Mouse (Mus musculus): ENCODE results near the gene Slc39a11.

Gene Slc39a11

DNA sequence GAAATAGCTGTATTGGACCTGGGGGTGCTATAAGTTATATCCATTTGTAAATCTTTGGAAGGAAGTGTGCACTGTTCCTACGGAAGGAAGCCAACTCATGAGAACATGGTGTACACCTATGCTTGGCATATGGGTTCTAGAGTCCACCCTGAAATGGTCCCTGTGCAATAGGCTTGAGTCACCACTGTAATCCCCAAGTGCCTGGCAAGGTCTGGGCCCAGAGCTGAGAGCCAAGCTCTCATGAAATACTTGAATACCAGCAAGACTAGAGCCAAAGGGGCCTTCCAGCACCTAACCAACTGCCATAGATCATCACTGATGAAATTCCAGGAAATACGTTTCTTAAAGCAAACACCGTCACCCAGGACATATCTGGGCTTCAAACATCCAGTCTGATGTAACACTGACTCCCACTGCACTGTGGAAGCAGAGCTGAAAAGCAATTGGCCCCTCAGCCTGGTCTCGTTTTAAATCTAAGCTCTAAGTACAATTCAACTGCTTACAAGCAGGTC is 111.4 kb downstream of the Slc39a11 start:
- no peak for DNase-seq

DNA sequence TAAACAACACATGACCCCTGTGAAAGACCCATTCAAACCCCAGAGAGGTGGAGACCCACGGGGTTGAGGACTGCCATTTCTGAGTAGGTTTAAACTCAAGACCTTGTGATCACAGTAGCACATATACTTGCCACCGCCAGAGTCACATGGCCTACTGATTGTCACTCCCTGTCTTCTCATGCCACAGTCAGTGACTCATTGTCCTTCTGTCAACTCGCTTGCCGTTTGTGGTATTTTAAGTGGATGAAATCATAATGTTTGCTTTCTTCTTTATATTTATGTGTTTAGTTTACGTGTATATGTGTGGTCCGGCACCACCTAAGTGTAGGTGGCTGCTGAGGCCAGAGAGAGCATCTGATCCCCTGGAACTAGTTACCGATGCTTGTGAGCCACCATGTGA is 112.2 kb downstream of the Slc39a11 start:
- no peak for DNase-seq

GRCm38 (mm10) chr11:113537199-113537586 is 112.7 kb downstream of the Slc39a11 start:
- no peak for DNase-seq

- DNase-seq = no peak
Observed at GRCm38 (mm10) chr11:113536308-113537198, 113.3 kb downstream of the Slc39a11 start.

DNA sequence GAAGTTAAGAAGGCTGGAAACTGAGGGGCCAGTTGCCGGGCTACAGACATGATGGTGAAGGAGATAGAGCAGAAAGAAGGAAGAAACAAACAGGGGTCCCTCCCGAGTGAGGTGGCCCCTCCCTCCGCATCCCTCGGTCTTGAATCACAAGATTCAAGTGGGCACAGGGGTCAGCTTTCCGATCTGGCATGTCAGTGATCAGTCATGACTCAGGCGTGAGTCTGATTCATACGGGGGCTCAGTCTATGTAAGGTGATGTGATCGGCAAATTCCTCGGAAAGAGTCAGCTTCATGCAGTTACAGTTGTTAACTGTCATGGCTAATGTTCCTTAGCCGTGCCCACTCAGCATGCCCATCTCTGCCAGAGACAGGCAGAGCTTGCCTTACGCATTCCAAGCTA is 115.5 kb downstream of the Slc39a11 start:
- DNase-seq = no peak

GRCm38 (mm10) chr11:113533931-113534330 is 115.9 kb downstream of the Slc39a11 start:
- no peak for DNase-seq

- DNase-seq = peak in 1 of 2 experiments; percentile 12
Observed at GRCm38 (mm10) chr11:113528391-113528790, 121.5 kb downstream of the Slc39a11 start.

- no peak for DNase-seq
Observed at GRCm38 (mm10) chr11:113525731-113526130, 124.1 kb downstream of the Slc39a11 start.

- no peak for DNase-seq
Observed at GRCm38 (mm10) chr11:113522726-113523125, 127.2 kb downstream of the Slc39a11 start.

- DNase-seq = peak; percentile 9 to 20
Observed at GRCm38 (mm10) chr11:113521469-113522190, 128.2 kb downstream of the Slc39a11 start.

GRCm38 (mm10) chr11:113520851-113521461 is 128.9 kb downstream of the Slc39a11 start:
- DNase-seq = no peak

GRCm38 (mm10) chr11:113520373-113520772 is 129.5 kb downstream of the Slc39a11 start:
- no peak for DNase-seq

DNA sequence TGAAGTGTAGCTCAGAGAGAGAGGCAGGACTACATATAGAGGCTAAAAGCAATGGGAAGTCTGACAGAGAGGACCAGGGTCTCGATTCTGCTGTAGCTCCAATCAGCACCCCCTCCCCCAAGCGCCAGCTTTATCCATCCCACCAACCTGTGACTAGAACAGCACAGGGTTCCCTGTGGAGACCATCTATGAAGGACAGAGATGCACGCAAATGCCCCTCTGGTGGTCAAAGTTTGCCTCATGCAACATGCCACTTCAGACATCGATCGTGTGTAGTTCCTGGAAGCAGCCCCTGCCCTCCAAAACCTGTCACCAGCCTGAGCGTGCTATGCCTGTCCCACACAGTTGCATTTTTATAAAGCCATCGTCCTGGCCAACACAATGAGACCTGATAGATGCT is 129.9 kb downstream of the Slc39a11 start:
- DNase-seq = no peak

GRCm38 (mm10) chr11:113518176-113518575 is 131.7 kb downstream of the Slc39a11 start:
- DNase-seq = no peak

- DNase-seq = no peak
Observed at GRCm38 (mm10) chr11:113516156-113516555, 133.7 kb downstream of the Slc39a11 start.

DNA sequence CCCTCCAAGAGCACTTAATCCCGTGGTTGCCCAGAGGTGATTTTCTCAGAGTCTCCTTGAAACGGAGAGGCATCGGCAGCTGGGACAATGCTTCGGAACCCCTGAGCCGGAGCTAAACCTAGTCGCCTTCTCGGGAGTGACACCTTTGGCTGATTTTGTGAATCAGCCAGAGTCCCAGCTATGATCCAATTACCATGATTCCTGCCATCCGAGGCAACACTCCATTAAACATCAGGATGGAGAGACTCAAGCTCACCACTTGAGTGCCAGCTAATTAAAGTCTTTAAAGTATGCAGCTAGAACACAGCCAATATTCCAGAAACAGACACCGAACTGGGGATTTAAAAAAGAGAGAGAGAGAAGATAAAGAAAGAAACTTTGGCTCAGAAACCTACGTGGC is 136.9 kb downstream of the Slc39a11 start:
- no peak for DNase-seq

GRCm38 (mm10) chr11:113512150-113512549 is 137.7 kb downstream of the Slc39a11 start:
- DNase-seq = no peak

DNA sequence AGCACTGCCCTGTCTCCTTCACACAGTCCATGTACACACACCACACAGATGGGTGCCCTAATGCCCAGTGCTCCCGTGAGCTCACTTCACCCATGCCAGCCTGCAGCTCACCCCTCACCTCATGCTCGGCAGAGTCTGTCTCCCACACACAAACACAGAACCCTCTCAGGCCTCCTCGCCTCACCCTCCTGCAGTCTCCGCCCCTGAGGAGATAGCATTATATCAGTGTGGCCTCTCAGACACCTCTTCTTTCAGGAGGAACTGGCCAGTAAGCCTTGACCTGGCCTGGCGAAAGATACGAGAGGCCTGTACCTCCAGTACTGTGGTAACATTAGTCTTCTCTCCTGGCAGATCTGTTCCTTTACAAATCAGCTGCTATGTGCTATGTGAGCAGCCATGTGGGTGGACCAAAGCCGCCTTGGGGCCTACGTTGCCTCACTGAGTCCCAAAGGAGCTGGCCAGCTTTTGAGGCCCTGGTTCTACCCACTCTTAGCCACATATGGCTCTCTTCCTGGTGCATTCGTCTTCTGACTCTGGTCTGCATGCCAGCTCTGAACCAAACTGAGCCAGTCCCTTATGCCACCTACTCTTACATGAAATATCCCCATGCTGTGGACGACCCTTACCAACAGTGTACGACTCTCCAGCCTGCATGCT is 138.8 kb downstream of the Slc39a11 start:
- no peak for DNase-seq

- no peak for DNase-seq
Observed at GRCm38 (mm10) chr11:113510249-113510648, 139.6 kb downstream of the Slc39a11 start.

DNA sequence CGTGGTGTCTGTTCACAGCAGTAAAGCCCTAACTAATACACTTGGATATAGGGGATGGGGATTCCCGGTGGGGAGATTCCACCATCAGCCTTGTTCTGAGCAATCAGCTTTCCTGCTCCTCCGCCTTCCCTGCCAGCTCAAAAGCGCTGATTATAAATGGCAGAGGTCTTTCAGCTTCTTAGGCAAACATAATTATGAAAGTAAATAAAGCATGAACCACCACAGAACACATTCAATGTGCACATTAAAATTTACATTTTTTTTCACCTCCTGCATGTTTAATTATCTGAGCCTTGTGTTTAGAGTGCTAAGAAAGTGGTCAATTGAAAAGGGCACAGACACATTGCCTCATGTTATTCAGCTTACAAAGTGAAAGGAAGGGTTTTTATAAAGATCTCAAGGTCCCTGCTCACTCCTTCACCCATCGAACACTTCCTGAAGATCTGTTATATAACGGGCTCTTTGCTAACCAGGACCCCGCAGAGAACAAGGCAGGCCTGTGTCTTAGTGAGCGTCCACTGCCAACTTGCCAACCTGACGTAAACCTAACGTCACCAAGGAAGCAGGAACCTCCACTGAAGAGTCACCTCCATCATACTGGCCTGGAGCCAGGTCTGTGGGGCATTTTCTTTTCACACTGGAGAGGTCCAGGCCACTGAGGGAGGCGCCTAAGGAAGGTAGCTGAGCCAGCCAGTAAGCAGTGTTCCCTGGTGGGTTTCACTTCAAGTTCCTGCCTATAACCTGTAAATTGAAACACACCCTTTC is 142.0 kb downstream of the Slc39a11 start:
- DNase-seq = no peak

DNA sequence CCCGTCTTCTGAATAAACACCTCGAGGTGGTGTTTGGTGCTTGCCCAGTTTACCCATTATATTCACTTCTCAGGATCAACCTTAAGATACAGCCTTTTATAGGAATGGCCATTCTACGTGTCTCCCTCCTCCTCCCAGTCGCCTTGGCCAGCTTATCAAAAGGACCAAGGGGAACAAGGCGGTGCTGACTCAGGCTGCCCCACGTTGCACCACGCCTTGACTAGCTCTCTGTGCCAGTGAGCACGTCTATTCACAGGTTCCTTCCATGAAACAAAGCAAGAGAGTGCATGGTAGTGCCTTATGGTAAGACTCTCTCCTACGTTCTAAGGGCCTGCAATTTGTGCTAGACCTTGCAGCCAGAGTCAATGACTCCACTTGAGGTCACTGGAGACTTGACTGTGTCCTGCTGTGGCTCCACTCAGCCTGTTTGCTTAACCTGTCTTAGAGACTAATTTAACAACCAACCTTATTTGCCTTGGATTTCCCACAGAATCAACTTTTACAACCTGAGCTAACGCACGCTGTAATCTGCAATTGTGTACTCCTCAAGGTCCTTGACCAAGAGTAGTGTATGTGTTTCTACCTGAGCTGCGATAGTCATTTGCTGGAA is 144.2 kb downstream of the Slc39a11 start:
- DNase-seq = no peak
